ENCODE assay signal across 28 mouse cellular contexts in genomic region chr5:114040508-114040907, GRCm38 (mm10). TPM values are rescaled to one million over a fixed set of nuclear protein-coding genes. Genes with fewer than 3 reads are reported as not detected.
DNase-seq lines count a peak whose midpoint lies in the region; ATAC-seq lines count a peak whose summit lies in the region.
"Had no signal": no experiment of that assay in that cellular context is flagged by ENCODE, and none has a peak within 500 bp of the region (broad histone marks: within the 10 kb centered on the region; RNA-seq: fewer than 3 reads in every experiment).

No protein-coding gene starts in this region.

- no peaks in the 10 kb centered on the region for H3K9me3 ChIP-seq in forebrain, embryonic 12.5 days
- H3K9me3 ChIP-seq in forebrain, embryonic 14.5 days (replicated peaks; ENCODE audit: control insufficient read depth, low read length) = no peaks in the 10 kb centered on the region
- no peaks in the 10 kb centered on the region for H3K9me3 ChIP-seq in midbrain, embryonic 11.5 days (ENCODE audit: control insufficient read depth, low read length)
- H3K9me3 ChIP-seq in midbrain, embryonic 14.5 days (ENCODE audit: control insufficient read depth, low read length) = no peaks in the 10 kb centered on the region
- no peaks in the 10 kb centered on the region for H3K9me3 ChIP-seq in stomach, embryonic 15.5 days
- H3K9me3 ChIP-seq: embryonic facial prominence, embryonic 10.5 days; embryonic facial prominence, embryonic 15.5 days; hindbrain, embryonic 12.5 days; liver, embryonic 12.5 days; midbrain, embryonic 12.5 days; neural tube, embryonic 13.5 days had no signal

- no peak for DNase-seq in forebrain, embryonic 14.5 days (ENCODE audit: low spot score)
- DNase-seq in midbrain, embryonic 11.5 days (ENCODE audit: low spot score, missing footprints) = peak; percentile 57
- DNase-seq in midbrain, embryonic 14.5 days = no peak
- DNase-seq in urinary bladder, postnatal 10 days (ENCODE audit: low spot score) = no peak
- DNase-seq in urinary bladder, postnatal 36 days (ENCODE audit: low spot score in 2 of 2) = no peak
- DNase-seq: adrenal gland, postnatal 36 days; cerebellum, adult 8-10 months; cerebellum, postnatal 25 days; gastrocnemius, postnatal 36 days; heart, adult 18-20 months; kidney, adult 11 months; left cerebral cortex, postnatal 4 days; liver, postnatal 0 days; lung, postnatal 36 days; thymus, adult 18-20 months; thymus, postnatal 25 days had no signal

- H3K4me1 ChIP-seq in forebrain, embryonic 12.5 days = peaks cover 19% of the 10 kb centered on the region
- no peaks in the 10 kb centered on the region for H3K4me1 ChIP-seq in forebrain, embryonic 14.5 days (ENCODE audit: control insufficient read depth, insufficient read depth, low read length)
- peaks cover 2% of the 10 kb centered on the region; the same call in 1 of the 2 replicates for H3K4me1 ChIP-seq in midbrain, embryonic 11.5 days (ENCODE audit: control insufficient read depth, insufficient read depth, low read length)
- no peaks in the 10 kb centered on the region for H3K4me1 ChIP-seq in midbrain, embryonic 14.5 days (ENCODE audit: control insufficient read depth, insufficient read depth, low read length)
- no peaks in the 10 kb centered on the region for H3K4me1 ChIP-seq in stomach, embryonic 15.5 days
- H3K4me1 ChIP-seq: embryonic facial prominence, embryonic 15.5 days; neural tube, embryonic 13.5 days had no signal

- no peak overlapping the region for H3K4me3 ChIP-seq in forebrain, embryonic 12.5 days (replicated peaks)
- H3K4me3 ChIP-seq in forebrain, embryonic 14.5 days (ENCODE audit: low read depth, low read length) = no peak overlapping the region
- H3K4me3 ChIP-seq in midbrain, embryonic 11.5 days (ENCODE audit: low read depth, low read length) = no peak overlapping the region
- H3K4me3 ChIP-seq in midbrain, embryonic 14.5 days (replicated peaks; ENCODE audit: low read depth, low read length) = no peak overlapping the region
- H3K4me3 ChIP-seq in stomach, embryonic 15.5 days (replicated peaks) = no peak overlapping the region
- H3K4me3 ChIP-seq: embryonic facial prominence, embryonic 10.5 days; embryonic facial prominence, embryonic 15.5 days; hindbrain, embryonic 12.5 days; layer of hippocampus, adult 2 months; liver, embryonic 12.5 days; midbrain, embryonic 12.5 days; neural tube, embryonic 13.5 days had no signal

- peaks cover 3% of the 10 kb centered on the region; the same call in 1 of the 2 replicates for H3K36me3 ChIP-seq in forebrain, embryonic 12.5 days (replicated peaks)
- H3K36me3 ChIP-seq in forebrain, embryonic 14.5 days (ENCODE audit: control insufficient read depth, insufficient read depth, low read length) = peaks cover 30% of the 10 kb centered on the region
- H3K36me3 ChIP-seq in midbrain, embryonic 11.5 days (ENCODE audit: control insufficient read depth, insufficient read depth, low read length) = no peaks in the 10 kb centered on the region
- peaks cover 69% of the 10 kb centered on the region for H3K36me3 ChIP-seq in midbrain, embryonic 14.5 days (ENCODE audit: control insufficient read depth, insufficient read depth, low read length)
- H3K36me3 ChIP-seq in stomach, embryonic 15.5 days = no peaks in the 10 kb centered on the region
- H3K36me3 ChIP-seq: embryonic facial prominence, embryonic 10.5 days; embryonic facial prominence, embryonic 15.5 days; liver, embryonic 12.5 days had no signal

- H3K4me2 ChIP-seq in forebrain, embryonic 12.5 days = no peak overlapping the region
- no peak overlapping the region for H3K4me2 ChIP-seq in forebrain, embryonic 14.5 days (ENCODE audit: low read length)
- no peak overlapping the region for H3K4me2 ChIP-seq in midbrain, embryonic 11.5 days
- no peak overlapping the region for H3K4me2 ChIP-seq in midbrain, embryonic 14.5 days (ENCODE audit: low read length)
- H3K4me2 ChIP-seq in stomach, embryonic 15.5 days = no peak overlapping the region
- H3K4me2 ChIP-seq: embryonic facial prominence, embryonic 15.5 days; hindbrain, embryonic 12.5 days; midbrain, embryonic 12.5 days; neural tube, embryonic 13.5 days had no signal

- no peak for ATAC-seq in forebrain, embryonic 12.5 days (ENCODE audit: low FRiP score)
- no peak for ATAC-seq in forebrain, embryonic 14.5 days
- no peak for ATAC-seq in midbrain, embryonic 11.5 days (ENCODE audit: low FRiP score)
- ATAC-seq in midbrain, embryonic 14.5 days (ENCODE audit: low FRiP score, low TSS enrichment) = no peak
- 0 out of 2 replicates have a peak, but pooled peaks have one; percentile 32 for ATAC-seq in stomach, embryonic 15.5 days (ENCODE audit: insufficient read depth, low FRiP score, low read depth)
- ATAC-seq: hindbrain, postnatal 0 days; liver, embryonic 12.5 days; liver, postnatal 0 days had no signal

- WGBS in forebrain, embryonic 12.5 days = 6% methylated on average over 7 of the region's 8 CpGs
- WGBS in forebrain, embryonic 14.5 days = 5% methylated on average over 8 of the region's 8 CpGs
- WGBS in midbrain, embryonic 11.5 days = 37% methylated on average over 7 of the region's 8 CpGs
- WGBS in midbrain, embryonic 14.5 days = 26% methylated on average over 8 of the region's 8 CpGs
- 33% methylated on average over 7 of the region's 8 CpGs for WGBS in stomach, embryonic 15.5 days

- H3K9ac ChIP-seq in forebrain, embryonic 12.5 days = no peak overlapping the region
- H3K9ac ChIP-seq in forebrain, embryonic 14.5 days (ENCODE audit: low read length) = no peak overlapping the region
- no peak overlapping the region for H3K9ac ChIP-seq in midbrain, embryonic 11.5 days (ENCODE audit: low read length)
- H3K9ac ChIP-seq in midbrain, embryonic 14.5 days (replicated peaks; ENCODE audit: low read length) = no peak overlapping the region
- no peak overlapping the region for H3K9ac ChIP-seq in stomach, embryonic 15.5 days
- H3K9ac ChIP-seq: embryonic facial prominence, embryonic 15.5 days; hindbrain, embryonic 12.5 days; liver, embryonic 12.5 days; liver, postnatal 0 days; midbrain, embryonic 12.5 days; neural tube, embryonic 13.5 days had no signal

- H3K27ac ChIP-seq in forebrain, embryonic 12.5 days = 0 out of 2 replicates have a peak overlapping the region, but pooled peaks have one; percentile 8
- H3K27ac ChIP-seq in forebrain, embryonic 14.5 days (ENCODE audit: low read depth, low read length) = no peak overlapping the region
- no peak overlapping the region for H3K27ac ChIP-seq in midbrain, embryonic 11.5 days (ENCODE audit: low read depth, low read length)
- no peak overlapping the region for H3K27ac ChIP-seq in midbrain, embryonic 14.5 days (replicated peaks; ENCODE audit: low read depth, low read length)
- no peak overlapping the region for H3K27ac ChIP-seq in stomach, embryonic 15.5 days
- H3K27ac ChIP-seq: embryonic facial prominence, embryonic 10.5 days; embryonic facial prominence, embryonic 15.5 days; hindbrain, embryonic 12.5 days; hindbrain, postnatal 0 days; layer of hippocampus, adult 2 months; liver, embryonic 12.5 days; midbrain, embryonic 12.5 days; neural tube, embryonic 13.5 days had no signal

- H3K27me3 ChIP-seq in forebrain, embryonic 12.5 days = 0 out of 2 replicates have a peak, but pooled peaks cover 8% of the 10 kb centered on the region
- no peaks in the 10 kb centered on the region for H3K27me3 ChIP-seq in forebrain, embryonic 14.5 days (replicated peaks; ENCODE audit: control insufficient read depth, insufficient read depth, low read length)
- no peaks in the 10 kb centered on the region for H3K27me3 ChIP-seq in midbrain, embryonic 11.5 days (ENCODE audit: control insufficient read depth, insufficient read depth, low read length)
- H3K27me3 ChIP-seq in midbrain, embryonic 14.5 days (ENCODE audit: control insufficient read depth, insufficient read depth, low read length) = no peaks in the 10 kb centered on the region
- no peaks in the 10 kb centered on the region for H3K27me3 ChIP-seq in stomach, embryonic 15.5 days (replicated peaks)
- H3K27me3 ChIP-seq: embryonic facial prominence, embryonic 15.5 days; neural tube, embryonic 13.5 days had no signal

RNA-seq across cellular contexts. Expression of gene Usp30, which starts 24.8 kb away (rescaled TPM):
- polyA plus RNA-seq in forebrain, embryonic 12.5 days (2016; fragmentation: Nextera tagmentation; extraction: Ambion mirVana) = 15.8 and 16.9 TPM in 2 replicates
- polyA plus RNA-seq in forebrain, embryonic 14.5 days (2014; fragmentation: Nextera tagmentation; extraction: Ambion mirVana) = 13.9 and 16.9 TPM in 2 replicates
- polyA plus RNA-seq in midbrain, embryonic 11.5 days (2014; fragmentation: Nextera tagmentation; extraction: Ambion mirVana) = 9.8 and 11.0 TPM in 2 replicates
- polyA plus RNA-seq in midbrain, embryonic 14.5 days (2014; fragmentation: Nextera tagmentation; extraction: Ambion mirVana) = 16.3 and 20.0 TPM in 2 replicates
- 8.3 and 11.4 TPM in 2 replicates for polyA plus RNA-seq in stomach, embryonic 15.5 days (2015; fragmentation: Nextera tagmentation; extraction: Ambion mirVana)

RNA-seq across cellular contexts. Expression of gene Dao, which starts 37.0 kb away (rescaled TPM):
- polyA plus RNA-seq in forebrain, embryonic 12.5 days (2016; fragmentation: Nextera tagmentation; extraction: Ambion mirVana) = not detected in 2 replicates
- not detected in 2 replicates for polyA plus RNA-seq in forebrain, embryonic 14.5 days (2014; fragmentation: Nextera tagmentation; extraction: Ambion mirVana)
- polyA plus RNA-seq in midbrain, embryonic 11.5 days (2014; fragmentation: Nextera tagmentation; extraction: Ambion mirVana) = not detected in 2 replicates
- polyA plus RNA-seq in midbrain, embryonic 14.5 days (2014; fragmentation: Nextera tagmentation; extraction: Ambion mirVana) = not detected in 2 replicates
- polyA plus RNA-seq in stomach, embryonic 15.5 days (2015; fragmentation: Nextera tagmentation; extraction: Ambion mirVana) = 3.4 and 5.0 TPM in 2 replicates
- polyA plus RNA-seq: embryonic facial prominence, embryonic 10.5 days; embryonic facial prominence, embryonic 15.5 days; heart, embryonic 14.5 days; hindbrain, embryonic 12.5 days; liver, embryonic 12.5 days; liver, postnatal 0 days; lung, embryonic 16.5 days; midbrain, embryonic 12.5 days; neural tube, embryonic 13.5 days had no signal

RNA-seq across cellular contexts. Expression of gene Ssh1, which starts 46.8 kb away (rescaled TPM):
- polyA plus RNA-seq in forebrain, embryonic 12.5 days (2016; fragmentation: Nextera tagmentation; extraction: Ambion mirVana) = 19.0 and 19.9 TPM in 2 replicates
- polyA plus RNA-seq in forebrain, embryonic 14.5 days (2014; fragmentation: Nextera tagmentation; extraction: Ambion mirVana) = 16.0 and 16.6 TPM in 2 replicates
- 18.8 and 20.8 TPM in 2 replicates for polyA plus RNA-seq in midbrain, embryonic 11.5 days (2014; fragmentation: Nextera tagmentation; extraction: Ambion mirVana)
- 15.5 and 22.4 TPM in 2 replicates for polyA plus RNA-seq in midbrain, embryonic 14.5 days (2014; fragmentation: Nextera tagmentation; extraction: Ambion mirVana)
- polyA plus RNA-seq in stomach, embryonic 15.5 days (2015; fragmentation: Nextera tagmentation; extraction: Ambion mirVana) = 13.3 and 13.7 TPM in 2 replicates

RNA-seq across cellular contexts. Expression of gene Svop, which starts 50.9 kb away (rescaled TPM):
- 40.2 and 45.7 TPM in 2 replicates for polyA plus RNA-seq in forebrain, embryonic 12.5 days (2016; fragmentation: Nextera tagmentation; extraction: Ambion mirVana)
- polyA plus RNA-seq in forebrain, embryonic 14.5 days (2014; fragmentation: Nextera tagmentation; extraction: Ambion mirVana) = 60.5 and 80.1 TPM in 2 replicates
- polyA plus RNA-seq in midbrain, embryonic 11.5 days (2014; fragmentation: Nextera tagmentation; extraction: Ambion mirVana) = 21.2 TPM in 2 replicates
- 88.8 and 105 TPM in 2 replicates for polyA plus RNA-seq in midbrain, embryonic 14.5 days (2014; fragmentation: Nextera tagmentation; extraction: Ambion mirVana)
- 1.9 and 2.6 TPM in 2 replicates for polyA plus RNA-seq in stomach, embryonic 15.5 days (2015; fragmentation: Nextera tagmentation; extraction: Ambion mirVana)
- polyA plus RNA-seq: liver, embryonic 12.5 days; liver, postnatal 0 days had no signal
